Mouse (Mus musculus) testis, postnatal 14 days (tissue): ENCODE results near the gene Ppm1m.
A peak's percentile ranks its signal among the peaks of the same experiment; 100 is the strongest.
"Not testable (repeated sequence)": the region's sequence is repeated elsewhere in the genome, so short reads cannot be mapped to it uniquely, and the experiment has no call there.

Experiments used
- DNase-seq: peaks from one replicate; pipeline ENCODE4 v3.0.0; 2021; ENCODE audit warnings: low spot score

Gene Ppm1m

DNA sequence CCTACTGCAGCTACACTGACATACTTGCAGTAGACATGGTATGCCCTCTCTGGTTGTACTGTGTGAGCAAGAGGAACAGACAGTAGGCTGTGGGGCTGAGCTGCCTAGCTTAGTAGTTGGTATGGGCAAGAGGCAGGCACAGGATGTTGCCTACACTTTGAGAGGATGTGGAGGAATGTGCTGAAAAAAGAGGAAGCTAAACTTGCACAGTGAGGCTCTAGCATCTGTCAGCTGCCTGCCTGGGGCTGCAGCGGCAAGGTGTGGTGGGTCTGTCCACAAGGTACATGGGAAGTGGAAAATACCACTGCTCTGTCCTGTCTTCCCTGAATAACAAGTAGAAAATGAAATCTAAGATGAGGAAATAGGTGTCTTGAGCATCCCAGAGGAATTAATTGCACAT, 6.5 kb downstream of the Ppm1m start:
- DNase-seq: no peak

- no peak for DNase-seq
Measured at GRCm38 (mm10) chr9:106192024-106192423, 7.5 kb downstream of the Ppm1m start.

GRCm38 (mm10) chr9:106191355-106191754, 8.2 kb downstream of the Ppm1m start:
- DNase-seq: no peak

- no peak for DNase-seq
Measured at GRCm38 (mm10) chr9:106183996-106184395, 15.6 kb downstream of the Ppm1m start.

DNA sequence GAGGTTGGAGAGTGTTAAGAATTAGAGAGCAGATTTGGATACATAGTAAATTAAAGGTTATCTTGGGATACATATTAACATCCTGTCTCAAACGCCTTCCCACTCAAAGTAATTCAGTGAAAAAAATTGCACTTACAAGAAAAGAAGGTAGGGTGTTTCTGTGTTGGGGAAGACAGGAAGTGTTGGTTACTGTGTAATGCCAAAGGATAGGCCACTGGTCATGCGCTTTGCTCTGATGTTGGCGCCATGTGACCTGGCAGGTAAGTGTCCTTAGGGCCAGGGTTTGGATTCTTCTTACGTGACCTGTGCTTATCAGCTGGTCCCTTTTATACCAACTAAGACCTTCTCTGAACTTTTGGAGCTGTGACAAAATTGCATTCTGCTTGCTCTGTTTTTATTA, 17.4 kb downstream of the Ppm1m start:
- DNase-seq: no peak

- DNase-seq: no peak
Measured at GRCm38 (mm10) chr9:106179964-106180363, 19.6 kb downstream of the Ppm1m start.

- no peak for DNase-seq
Measured at GRCm38 (mm10) chr9:106179454-106179853, 20.1 kb downstream of the Ppm1m start.

GRCm38 (mm10) chr9:106177799-106178198, 21.7 kb downstream of the Ppm1m start:
- no peak for DNase-seq

DNA sequence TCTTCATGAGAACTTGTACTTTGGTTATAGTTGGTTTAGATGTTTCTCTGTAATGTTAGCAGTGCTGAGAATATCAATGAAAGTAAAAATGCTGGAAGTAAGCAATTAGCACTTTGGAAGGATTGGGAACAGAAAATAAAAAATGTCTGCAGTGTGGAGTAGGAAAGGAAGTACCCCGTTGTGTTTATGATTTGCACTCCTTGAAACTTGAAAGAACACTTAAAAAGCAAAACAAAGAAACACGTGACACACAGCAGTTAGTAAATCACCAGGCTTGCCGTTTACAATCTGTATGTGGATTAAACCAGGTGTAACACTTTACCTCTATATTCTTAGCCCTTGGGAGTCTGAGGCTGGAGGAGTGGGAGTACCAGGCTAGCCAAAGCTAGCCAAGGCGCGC, 22.8 kb downstream of the Ppm1m start:
- no peak for DNase-seq

DNA sequence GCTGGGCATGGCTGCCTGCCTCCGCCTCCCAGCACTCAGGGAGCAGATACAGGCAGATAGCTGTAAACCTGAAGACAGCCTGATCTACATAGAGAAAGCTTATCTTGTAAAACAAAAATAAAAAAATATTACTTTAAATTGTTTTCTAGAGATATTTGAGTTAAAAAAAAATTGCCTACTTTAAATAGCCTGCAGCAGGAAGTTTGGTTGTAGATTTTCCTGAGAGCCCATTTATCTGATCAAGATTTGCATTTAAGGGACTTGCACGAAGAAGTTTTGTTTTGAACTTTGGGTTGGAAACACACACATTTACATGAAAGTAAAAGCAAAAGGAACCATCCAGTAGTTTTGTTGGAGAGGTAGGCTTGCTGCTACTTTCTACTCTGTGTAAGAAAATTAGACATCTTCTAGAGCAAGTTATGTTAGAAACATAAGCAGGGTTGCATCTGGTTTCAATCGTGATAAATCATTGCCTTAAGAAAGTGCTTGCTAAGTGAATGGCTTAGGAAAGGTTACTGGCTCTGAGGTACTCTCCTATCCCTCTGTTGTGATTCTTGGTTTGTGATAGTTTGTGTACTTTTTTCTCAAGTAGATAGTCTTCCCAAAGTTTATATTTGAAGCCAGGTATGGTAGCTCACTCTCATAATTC, 23.9 kb downstream of the Ppm1m start:
- no peak for DNase-seq

GRCm38 (mm10) chr9:106173363-106173762, 26.2 kb downstream of the Ppm1m start:
- no peak for DNase-seq

GRCm38 (mm10) chr9:106172527-106172926, 27.0 kb downstream of the Ppm1m start:
- DNase-seq: no peak

GRCm38 (mm10) chr9:106171346-106172158, 28.0 kb downstream of the Ppm1m start:
- peak; percentile 74 for DNase-seq

GRCm38 (mm10) chr9:106170556-106171345, 28.8 kb downstream of the Ppm1m start, which contains the start of gene Wdr82:
Gene Wdr82, plus strand, starts transcription at chr9:106170928.
- peak; percentile 93 for DNase-seq

GRCm38 (mm10) chr9:106169917-106170316, 29.6 kb downstream of the Ppm1m start:
- DNase-seq: no peak

GRCm38 (mm10) chr9:106169006-106169405, 30.5 kb downstream of the Ppm1m start:
- not testable (repeated sequence) for DNase-seq

- no peak for DNase-seq
Measured at GRCm38 (mm10) chr9:106167703-106168102, 31.8 kb downstream of the Ppm1m start.

DNA sequence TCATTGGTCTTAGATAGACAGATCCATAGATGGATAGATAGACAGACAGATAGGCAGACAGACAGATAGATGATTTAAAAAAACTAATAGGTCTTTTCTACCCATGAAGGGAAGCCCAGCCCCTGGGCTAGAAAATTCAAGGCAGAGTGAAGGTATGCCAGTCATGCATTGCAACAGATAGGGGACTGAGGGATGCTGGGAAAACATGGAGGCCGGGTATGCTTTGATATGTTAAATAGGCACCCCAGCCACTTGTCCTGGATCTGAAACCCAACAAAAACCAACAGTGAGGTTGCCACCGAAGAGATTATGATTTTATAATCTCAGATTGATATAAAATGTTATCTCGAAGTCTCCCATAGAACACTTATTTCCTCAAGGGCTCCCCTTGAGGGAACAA, 32.3 kb downstream of the Ppm1m start:
- no peak for DNase-seq

DNA sequence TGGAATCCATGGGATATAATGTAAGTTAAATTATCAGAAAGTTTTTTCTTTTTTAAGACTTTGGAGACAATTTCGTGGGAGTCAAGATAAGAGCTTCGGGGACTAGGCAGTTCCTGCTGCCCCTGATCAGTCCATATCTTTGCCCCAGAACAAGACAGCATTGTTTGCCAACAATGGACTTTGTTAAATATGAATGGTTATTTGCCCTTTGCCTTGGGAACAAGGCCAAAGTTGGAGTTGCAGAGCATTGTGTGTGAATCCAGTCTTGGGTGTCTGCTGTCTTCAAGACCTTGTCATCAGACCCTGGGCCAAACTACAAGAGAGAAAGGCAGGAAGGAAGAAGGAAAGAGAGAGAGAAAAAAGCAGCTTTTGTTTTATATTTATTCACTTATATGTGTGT, 32.8 kb downstream of the Ppm1m start:
- DNase-seq: peak; percentile 67

- DNase-seq: no peak
Measured at GRCm38 (mm10) chr9:106160426-106160825, 39.1 kb downstream of the Ppm1m start.

- DNase-seq: peak; percentile 92
Measured at GRCm38 (mm10) chr9:106159784-106160301, 39.7 kb downstream of the Ppm1m start.

GRCm38 (mm10) chr9:106159237-106159636, 40.3 kb downstream of the Ppm1m start:
- DNase-seq: no peak
